Mouse (Mus musculus) liver, embryonic 16.5 days (tissue): ENCODE results near the gene Slc10a6. TPM values are rescaled to one million over a fixed set of nuclear protein-coding genes. Genes with fewer than 3 reads are reported as not detected.

Source experiments
- ATAC-seq: fragments of 200-750 bp; cut with Nextera tagmentation; 2 replicates; pipeline ENCODE4 v1.8.0; 2017; ENCODE audit warnings: low read depth, mild to moderate bottlenecking, moderate number of reproducible peaks, moderate library complexity
- H3K27ac ChIP-seq: fragments of 300-500 bp; sonication (generic); 2 replicates; pipeline ENCODE4 v1.5.1; 2014; ENCODE audit warnings: mild to moderate bottlenecking, low read length
- H3K27me3 ChIP-seq: fragments of 300-500 bp; sonication (generic); 2 replicates; pipeline ENCODE4 v1.6.1; 2014; ENCODE audit warnings: low read depth, low read length, mixed read lengths; ENCODE audit not compliant: control insufficient read depth, insufficient read depth
- H3K36me3 ChIP-seq: fragments of 300-500 bp; sonication (generic); 2 replicates; pipeline ENCODE4 v1.6.1; 2014; ENCODE audit warnings: mild to moderate bottlenecking; ENCODE audit not compliant: control insufficient read depth, insufficient read depth
- H3K4me1 ChIP-seq: fragments of 300-500 bp; sonication (generic); 2 replicates; pipeline ENCODE4 v1.6.1; 2014; ENCODE audit warnings: low read depth, low read length, mixed read lengths; ENCODE audit not compliant: control insufficient read depth
- H3K4me2 ChIP-seq: fragments of 300-500 bp; sonication (generic); 2 replicates; pipeline ENCODE4 v1.6.1; 2014; ENCODE audit warnings: low read depth, low read length, mixed read lengths
- H3K4me3 ChIP-seq: fragments of 300-500 bp; sonication (generic); 2 replicates; pipeline ENCODE4 v1.5.1; 2014; ENCODE audit warnings: low read depth, mild to moderate bottlenecking, low read length
- H3K9ac ChIP-seq: fragments of 300-500 bp; sonication (generic); 2 replicates; pipeline ENCODE4 v1.6.1; 2014; ENCODE audit warnings: low read depth, low read length
- H3K9me3 ChIP-seq: fragments of 300-500 bp; sonication (generic); replicated peaks from 2 replicates; pipeline ENCODE4 v1.6.1; 2016; ENCODE audit warnings: low read length; ENCODE audit not compliant: control insufficient read depth
- WGBS: fragments of 180-500 bp; shearing (Covaris S2); extraction: QIAGEN DNeasy Blood & Tissue Kit; methylation state at CpG from one replicate; pipeline ENCODE4 v1.1.7; 2014; ENCODE audit not compliant: insufficient replicate concordance; 5-methylcytosine and 5-hydroxymethylcytosine counted together
- polyA plus RNA-seq: library from polyadenylated mRNA; unstranded; fragments of >200 nt; fragmentation: Nextera tagmentation; extraction: Ambion mirVana; gene quantifications from 2 replicates; pipeline ENCODE4 v1.2.1, GENCODE M21; 2015

Slc10a6 gene
- polyA plus RNA-seq, 1 experiment from 2014 or later, result not detected

DNA sequence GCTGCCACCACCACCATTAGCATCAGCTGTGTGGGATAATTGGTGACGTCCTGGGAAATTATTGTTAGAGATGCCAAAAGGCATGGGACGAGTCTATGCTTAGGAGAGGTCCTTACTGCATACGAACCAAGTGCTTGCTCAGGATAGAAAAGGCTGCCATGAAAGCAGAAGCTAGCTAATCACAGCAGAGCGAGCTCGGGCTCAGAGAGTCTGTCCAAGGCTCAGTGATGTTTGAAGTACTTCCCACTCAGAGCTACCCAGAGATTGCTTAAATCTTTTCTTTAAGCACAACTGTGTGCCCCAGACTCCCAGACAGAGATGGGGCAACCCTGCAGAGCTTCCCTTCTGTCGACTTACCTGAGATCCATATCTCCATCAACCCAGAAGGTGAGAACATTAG is 704 bp downstream of the Slc10a6 start:
- Histone ChIP-seq H3K9me3 (no peaks in the 10 kb centered on the region), H3K27me3 (no peaks in the 10 kb centered on the region), H3K4me2 (no peak overlapping the region), H3K36me3 (no peaks in the 10 kb centered on the region), H3K4me3 (no peak overlapping the region), H3K4me1 (no peaks in the 10 kb centered on the region), H3K27ac (no peak overlapping the region), H3K9ac (no peak overlapping the region)
- no peak for ATAC-seq
- WGBS, result 57% methylated on average over 6 of the region's 6 CpGs

DNA sequence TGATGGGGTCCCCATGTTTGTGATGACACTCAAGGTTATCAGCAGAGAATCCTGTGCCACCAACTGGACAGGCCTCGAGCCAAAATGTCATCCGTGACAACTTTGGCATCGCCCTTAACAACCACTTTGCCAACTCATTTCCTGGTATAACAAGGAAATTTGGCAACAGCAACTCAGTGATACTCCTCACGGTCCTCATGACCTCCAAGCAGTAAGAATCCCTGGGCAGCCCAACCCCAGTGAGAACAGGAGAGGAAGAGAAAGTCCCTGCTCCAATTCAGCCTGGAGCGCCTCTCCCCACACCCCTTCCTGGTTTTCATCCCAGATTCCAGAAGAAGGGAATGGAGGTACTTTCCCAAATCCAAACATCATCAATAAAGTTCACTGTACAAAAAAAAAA is 4.4 kb downstream of the Slc10a6 start:
- Histone ChIP-seq H3K27ac (no peak overlapping the region), H3K9ac (no peak overlapping the region), H3K4me2 (no peak overlapping the region), H3K36me3 (no peaks in the 10 kb centered on the region), H3K4me3 (no peak overlapping the region), H3K4me1 (no peaks in the 10 kb centered on the region), H3K27me3 (no peaks in the 10 kb centered on the region), H3K9me3 (no peaks in the 10 kb centered on the region)
- WGBS, result 61% methylated on average over 5 of the region's 5 CpGs
- no peak for ATAC-seq

DNA sequence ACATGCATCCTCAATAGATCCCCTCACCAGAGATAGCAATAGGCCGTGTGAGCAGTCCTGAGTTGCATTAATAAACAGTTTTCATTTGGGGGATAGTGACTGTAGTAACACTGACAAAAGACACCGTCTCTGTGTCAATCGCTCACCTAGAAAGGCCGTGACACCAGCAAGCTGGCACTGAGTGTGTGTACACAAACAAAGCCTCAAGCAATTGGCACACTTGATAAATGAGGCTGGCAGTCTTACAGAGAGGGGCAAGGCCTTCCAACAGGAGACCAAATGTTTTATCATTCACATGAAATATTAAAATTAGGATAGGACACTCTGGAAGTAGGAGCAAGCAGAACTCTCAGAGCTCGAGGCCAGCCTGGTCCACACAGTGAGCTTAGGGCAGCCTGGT is 6.9 kb downstream of the Slc10a6 start:
- Histone ChIP-seq H3K36me3 (no peaks in the 10 kb centered on the region), H3K4me3 (no peak overlapping the region)

DNA sequence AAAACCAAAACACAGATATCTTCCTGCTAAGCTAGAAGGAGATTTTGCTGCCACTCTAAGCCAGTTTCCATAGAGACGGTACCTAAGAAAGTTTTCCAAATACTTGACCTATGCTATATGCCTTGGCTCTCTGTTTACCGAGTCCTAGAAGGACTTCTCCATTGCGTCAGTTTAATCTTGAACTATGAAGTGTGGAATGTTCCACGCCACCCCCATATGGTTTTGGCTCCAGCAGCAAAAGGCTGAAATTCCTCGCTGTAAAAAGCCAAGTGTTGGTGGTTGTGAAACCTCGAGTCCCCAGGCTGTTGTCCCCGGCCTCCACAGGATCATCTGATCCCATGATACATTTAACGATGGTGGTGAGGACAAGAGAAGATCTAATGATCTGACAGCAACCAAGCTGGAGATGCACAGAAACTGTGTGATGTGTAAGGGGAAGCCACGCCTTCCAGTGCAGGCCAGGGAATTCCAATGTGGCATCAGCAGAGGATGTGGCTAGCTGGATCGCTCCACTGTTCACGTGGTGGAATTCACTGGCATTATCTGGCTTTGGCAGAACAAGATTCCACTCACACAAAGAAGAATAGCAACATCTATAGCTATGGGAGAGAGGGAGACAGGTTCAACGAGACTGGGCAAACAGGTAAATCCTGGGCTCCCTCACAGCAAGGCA is 8.8 kb downstream of the Slc10a6 start:
- Histone ChIP-seq H3K36me3 (no peaks in the 10 kb centered on the region), H3K27ac (no peak overlapping the region), H3K4me3 (no peak overlapping the region), H3K9ac (no peak overlapping the region), H3K9me3 (no peaks in the 10 kb centered on the region), H3K27me3 (no peaks in the 10 kb centered on the region), H3K4me2 (no peak overlapping the region), H3K4me1 (no peaks in the 10 kb centered on the region)
- no peak for ATAC-seq
- WGBS, result 58% methylated on average over 12 of the region's 12 CpGs

More for the DNA sequence above, 6.9 kb downstream of the Slc10a6 start:
- WGBS, result 58% methylated on average over 5 of the region's 5 CpGs
- Histone ChIP-seq H3K4me2 (no peak overlapping the region), H3K9ac (no peak overlapping the region), H3K27ac (no peak overlapping the region), H3K27me3 (no peaks in the 10 kb centered on the region), H3K4me1 (no peaks in the 10 kb centered on the region), H3K9me3 (no peaks in the 10 kb centered on the region)
- ATAC-seq, result no peak

DNA sequence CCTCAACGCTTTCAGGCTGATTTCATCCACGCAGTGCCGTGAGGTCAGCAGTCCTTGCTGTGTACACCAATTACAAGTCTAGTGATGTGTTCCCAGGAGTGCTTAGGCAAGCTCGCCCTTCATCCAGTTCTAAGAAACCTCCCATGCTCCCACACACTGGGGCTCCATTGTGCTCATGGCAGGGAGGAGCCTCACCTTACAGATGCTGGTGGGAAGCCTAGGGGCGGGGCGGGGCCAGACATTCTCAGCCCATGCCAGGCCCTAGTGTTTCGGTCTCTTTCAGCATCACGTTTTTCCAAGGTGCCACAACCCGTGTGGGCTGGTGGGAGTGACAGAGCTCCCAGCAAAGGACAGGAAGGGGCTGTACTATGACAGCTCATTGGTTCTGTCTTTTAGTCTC is 12.0 kb downstream of the Slc10a6 start:
- no peak overlapping the region for H3K27ac ChIP-seq
- no peak overlapping the region for H3K4me2 ChIP-seq
- no peaks in the 10 kb centered on the region for H3K9me3 ChIP-seq
- no peaks in the 10 kb centered on the region for H3K4me1 ChIP-seq
- no peak overlapping the region for H3K4me3 ChIP-seq
- H3K9ac ChIP-seq, result no peak overlapping the region
- ATAC-seq, result no peak
- H3K27me3 ChIP-seq, result no peaks in the 10 kb centered on the region
- no peaks in the 10 kb centered on the region for H3K36me3 ChIP-seq
- 67% methylated on average over 9 of the region's 9 CpGs for WGBS

DNA sequence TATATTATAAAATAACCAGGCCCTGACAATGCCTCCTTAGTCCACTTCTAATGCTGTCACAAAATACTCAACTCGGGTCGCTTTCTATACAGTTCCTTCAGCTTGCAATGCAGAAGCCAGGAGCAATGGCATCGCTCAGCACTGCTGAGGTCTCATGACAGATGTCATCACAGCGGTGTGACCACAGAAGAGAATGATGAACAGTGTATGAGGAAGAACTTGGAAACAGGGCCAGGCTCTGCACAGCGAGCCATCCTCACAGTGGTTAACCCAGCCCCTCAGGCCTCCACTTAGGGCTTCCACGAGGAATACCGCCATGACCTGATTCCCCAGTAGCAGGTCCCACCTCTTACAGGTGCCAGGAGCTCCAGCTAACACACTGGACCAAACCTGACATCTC is 14.8 kb downstream of the Slc10a6 start:
- Histone ChIP-seq H3K9me3 (no peaks in the 10 kb centered on the region), H3K27me3 (no peaks in the 10 kb centered on the region), H3K4me3 (no peak overlapping the region), H3K4me1 (no peaks in the 10 kb centered on the region), H3K27ac (no peak overlapping the region), H3K36me3 (no peaks in the 10 kb centered on the region), H3K9ac (no peak overlapping the region), H3K4me2 (no peak overlapping the region)
- ATAC-seq, result no peak
- 53% methylated on average over 7 of the region's 7 CpGs for WGBS

DNA sequence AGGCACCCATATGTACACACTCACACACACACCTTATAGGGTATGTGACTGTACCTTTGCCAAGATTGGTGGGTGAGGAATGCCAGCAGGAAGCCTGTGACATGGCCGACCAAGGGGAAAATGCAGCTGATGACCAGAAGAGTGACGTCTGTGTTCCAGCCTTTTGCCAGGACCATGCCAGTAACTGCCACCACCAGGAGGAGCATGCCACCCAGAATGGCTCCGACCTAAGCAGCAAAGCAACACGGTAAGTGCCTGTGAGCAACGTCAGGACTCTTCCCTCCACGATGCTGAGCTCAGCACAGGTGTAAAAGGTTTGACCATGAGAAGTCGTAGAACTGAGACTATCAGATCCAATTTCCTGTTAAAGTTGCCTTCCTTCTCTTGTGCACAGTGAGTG is 16.9 kb downstream of the Slc10a6 start:
- Histone ChIP-seq H3K9me3 (no peaks in the 10 kb centered on the region), H3K4me1 (no peaks in the 10 kb centered on the region), H3K9ac (no peak overlapping the region), H3K4me2 (no peak overlapping the region), H3K27me3 (no peaks in the 10 kb centered on the region), H3K4me3 (no peak overlapping the region), H3K36me3 (no peaks in the 10 kb centered on the region), H3K27ac (no peak overlapping the region)
- WGBS, result 58% methylated on average over 7 of the region's 7 CpGs
- no peak for ATAC-seq

DNA sequence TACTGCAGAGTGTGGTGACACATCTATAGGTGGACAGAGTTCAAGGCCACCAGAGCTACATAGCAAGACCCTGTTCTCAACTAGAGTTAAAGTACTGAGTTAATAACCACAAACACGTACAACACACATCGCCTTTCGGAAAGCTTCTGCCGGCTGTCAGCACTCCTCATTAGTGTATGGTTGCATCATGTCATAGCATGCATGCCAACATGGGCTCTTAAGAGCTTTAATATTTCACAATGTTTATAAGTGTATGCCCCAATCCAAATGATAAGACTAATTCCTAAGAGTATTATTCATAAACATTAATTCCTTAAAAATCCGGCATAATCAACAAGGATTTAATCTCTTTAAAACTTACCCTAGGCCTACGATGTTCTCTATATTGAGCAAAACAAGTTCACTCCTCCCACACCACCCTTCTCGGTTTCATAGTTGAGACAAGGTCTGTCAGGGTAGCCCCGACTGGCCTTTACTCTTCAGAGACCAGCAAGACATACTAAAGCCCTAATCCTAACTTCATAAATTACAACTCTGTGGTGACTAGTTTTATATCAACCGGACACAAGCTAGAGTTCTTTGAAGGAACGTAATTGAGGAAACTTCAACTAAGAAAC is 18.2 kb downstream of the Slc10a6 start:
- no peak overlapping the region for H3K9ac ChIP-seq
- no peak overlapping the region for H3K27ac ChIP-seq
- no peaks in the 10 kb centered on the region for H3K27me3 ChIP-seq
- H3K4me3 ChIP-seq, result no peak overlapping the region
- no peak for ATAC-seq
- H3K36me3 ChIP-seq, result no peaks in the 10 kb centered on the region
- H3K9me3 ChIP-seq, result no peaks in the 10 kb centered on the region
- no peaks in the 10 kb centered on the region for H3K4me1 ChIP-seq
- 72% methylated on average over 10 of the region's 10 CpGs for WGBS
- no peak overlapping the region for H3K4me2 ChIP-seq

DNA sequence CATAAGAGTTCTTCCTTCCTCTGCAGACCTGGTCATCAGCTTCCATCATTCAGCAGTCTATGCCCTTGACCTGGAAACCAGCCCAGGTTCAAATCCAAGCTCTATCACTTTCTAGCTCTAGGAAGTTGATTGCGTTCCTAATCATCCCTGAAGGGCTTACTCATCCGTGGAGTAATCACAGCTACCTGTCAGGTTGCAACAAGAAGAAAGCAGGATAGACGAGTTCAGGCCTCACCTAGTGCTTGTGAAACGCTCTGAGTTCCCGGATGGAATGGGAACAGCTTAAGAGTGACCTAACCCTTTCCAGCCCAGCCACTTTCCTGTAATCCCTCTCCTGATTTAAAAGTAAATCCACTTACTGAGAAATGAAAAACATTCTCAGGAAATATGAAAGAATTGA is 19.1 kb downstream of the Slc10a6 start:
- H3K4me2 ChIP-seq, result no peak overlapping the region
- H3K27me3 ChIP-seq, result no peaks in the 10 kb centered on the region
- no peak overlapping the region for H3K4me3 ChIP-seq
- WGBS, result 55% methylated on average over 5 of the region's 5 CpGs
- no peak overlapping the region for H3K27ac ChIP-seq
- no peaks in the 10 kb centered on the region for H3K4me1 ChIP-seq
- H3K9ac ChIP-seq, result no peak overlapping the region
- no peaks in the 10 kb centered on the region for H3K36me3 ChIP-seq
- ATAC-seq, result no peak
- H3K9me3 ChIP-seq, result no peaks in the 10 kb centered on the region
